Mouse (Mus musculus): Measurements from ENCODE around the gene Ccnd3.

DNA sequence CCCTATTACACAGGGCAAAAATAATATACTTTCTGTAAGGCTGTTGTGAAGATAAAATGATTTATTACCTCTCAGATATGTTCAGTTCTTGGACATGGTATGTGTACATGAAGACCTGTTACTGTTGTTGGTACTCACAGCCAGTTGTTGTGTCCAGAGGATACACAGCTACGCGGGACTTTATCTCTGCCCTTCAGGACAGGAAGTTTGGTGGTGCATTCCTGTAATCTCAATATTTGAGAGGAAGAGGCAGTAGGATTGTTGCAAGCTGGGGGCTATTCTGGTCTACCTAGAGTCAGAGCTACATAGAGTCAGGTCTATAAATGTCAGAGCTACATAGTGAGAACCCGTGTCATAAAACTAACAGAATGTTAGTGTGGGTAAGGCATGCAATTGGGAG, 86.2 kb downstream of the Ccnd3 start:
- TF ChIP-seq CTCF (IDR thresholded peaks at IDR 0.05; ENCODE audit: borderline replicate concordance, control insufficient read depth, extremely low read depth, insufficient read depth, low read length, poor library complexity) (no peak), POLR2A (IDR thresholded peaks at IDR 0.05; ENCODE audit: control insufficient read depth, extremely low read depth, insufficient read depth, low read length, poor library complexity) (no peak)

Data from thymus, adult 2 months (tissue).